Mouse (Mus musculus): ENCODE measurements around the gene Defb30. TPM values are rescaled to one million over a fixed set of nuclear protein-coding genes. Genes with fewer than 3 reads are reported as not detected.

Gene Defb30
- not detected for total RNA-seq (2021)
- long read RNA-seq, experiment 1, result 0 reads
- long read RNA-seq, experiment 2, result 0 reads

DNA sequence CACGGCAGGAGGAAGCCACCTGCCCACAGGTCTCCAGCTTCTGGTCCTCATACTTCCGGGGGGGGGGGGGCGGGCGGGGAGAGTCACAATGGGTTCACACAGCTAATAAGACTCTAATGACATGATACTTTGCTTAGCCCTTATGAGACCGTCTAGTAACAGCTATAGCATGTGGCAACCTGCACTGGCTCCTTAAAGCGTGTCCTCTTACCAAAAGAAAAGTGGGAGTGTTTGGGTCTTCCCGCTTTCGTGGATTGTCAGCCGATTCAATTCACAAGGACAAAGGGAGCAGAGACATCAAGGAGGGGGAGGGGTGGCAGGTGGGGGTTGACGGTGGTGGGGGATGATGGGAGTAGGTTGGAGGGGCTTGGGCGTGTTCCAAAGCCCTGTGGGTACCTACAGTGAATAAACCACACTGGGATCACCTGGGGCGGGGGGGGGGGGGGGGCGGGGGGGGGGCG lies at the start of gene Defb30:
Defb30 (minus strand) TSS at position 51 of the 461 bp plus-strand sequence.
- no peak for DNase-seq (ENCODE audit: low spot score)

DNA sequence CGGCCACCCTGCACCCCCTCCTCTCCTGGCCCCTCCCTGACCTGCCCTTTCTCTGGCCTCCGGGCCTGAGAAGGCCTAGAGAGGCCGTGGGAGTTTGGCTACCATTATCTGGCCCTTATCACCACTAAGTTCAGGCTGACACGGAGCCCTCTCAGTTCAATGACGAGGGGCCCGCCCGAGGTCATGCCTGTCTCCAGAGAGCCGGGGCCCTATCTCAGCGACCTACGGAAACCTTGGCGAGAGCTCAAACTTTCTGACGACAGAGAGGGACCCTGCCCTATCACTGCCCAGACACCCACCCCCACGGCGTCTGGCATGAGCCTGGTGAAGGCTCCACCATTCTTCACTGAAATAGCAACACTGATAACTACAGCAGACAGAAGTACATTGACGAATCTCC lies 17.9 kb upstream of the Defb30 start:
- no peak for DNase-seq (ENCODE audit: low spot score)

DNA sequence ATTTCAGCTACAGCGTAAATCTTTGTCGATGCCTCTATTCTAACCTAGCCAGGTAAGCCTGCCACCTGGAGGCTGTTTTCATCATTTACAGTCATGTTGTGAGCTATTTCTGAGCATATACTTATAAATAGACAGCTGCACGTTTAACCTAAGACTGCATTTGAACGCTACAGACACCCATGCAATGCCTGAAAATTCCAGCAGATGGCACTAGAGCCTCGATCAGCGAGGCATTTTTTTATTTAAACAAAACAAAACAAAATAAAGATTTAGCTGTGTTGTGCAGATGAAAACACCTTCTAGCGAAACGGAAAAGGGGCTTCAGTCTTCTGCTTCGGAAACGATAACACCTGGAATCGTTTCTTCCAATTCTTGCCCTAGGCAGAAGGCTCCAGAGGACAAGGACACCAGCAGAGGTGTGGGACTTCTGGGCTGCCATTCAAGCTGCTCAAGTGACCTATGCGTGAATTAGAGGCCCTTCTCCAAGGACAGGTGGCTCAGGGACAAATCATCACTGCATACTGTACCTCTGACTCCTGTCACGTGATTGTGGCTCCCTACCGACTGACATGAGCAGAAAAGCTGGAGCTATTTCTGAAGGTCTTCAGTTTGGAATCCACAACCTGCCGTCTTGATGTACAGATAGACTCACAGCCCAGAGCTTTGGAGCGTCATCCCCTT lies 17.0 kb upstream of the Defb30 start:
- peak; percentile 49 for DNase-seq (ENCODE audit: low spot score)

DNA sequence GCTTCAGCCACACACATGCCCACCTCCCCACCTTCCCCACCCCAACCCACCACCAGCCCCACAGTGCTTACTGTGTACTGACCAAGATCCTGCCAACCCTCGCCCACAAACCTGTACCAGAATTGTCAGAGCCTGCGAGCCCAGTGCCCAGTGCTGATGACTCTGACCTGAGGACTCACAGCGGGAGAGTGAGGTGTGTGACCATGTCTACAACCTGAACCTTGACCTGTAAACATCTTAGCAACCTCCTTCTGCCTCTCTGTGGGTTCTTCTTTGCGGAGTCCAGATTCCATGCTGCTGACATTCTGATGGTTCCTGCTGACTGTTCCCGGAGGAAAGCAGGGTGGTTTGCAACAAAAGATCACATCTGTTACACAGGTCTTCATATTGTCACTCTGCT lies 15.6 kb upstream of the Defb30 start:
- DNase-seq (ENCODE audit: low spot score), result no peak

DNA sequence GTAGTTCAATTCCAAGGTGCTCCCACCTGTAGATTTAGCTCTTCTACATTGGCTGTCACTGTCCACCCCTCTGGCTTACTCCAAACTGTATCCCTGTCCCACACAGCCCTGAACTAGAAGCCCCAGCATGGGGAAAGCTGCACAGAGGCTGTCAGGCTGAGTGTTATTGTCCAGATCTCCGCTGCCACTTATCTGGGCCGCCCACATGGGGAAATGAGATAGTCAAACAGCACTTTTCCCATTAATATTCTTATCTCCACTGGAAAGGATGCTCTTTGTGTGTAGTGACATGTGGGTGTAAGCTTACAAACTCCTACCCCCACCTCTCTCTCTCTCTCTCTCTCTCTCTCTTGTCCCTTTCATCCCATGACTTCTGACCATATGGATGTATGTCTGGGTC lies 12.4 kb upstream of the Defb30 start:
- DNase-seq (ENCODE audit: low spot score), result no peak

DNA sequence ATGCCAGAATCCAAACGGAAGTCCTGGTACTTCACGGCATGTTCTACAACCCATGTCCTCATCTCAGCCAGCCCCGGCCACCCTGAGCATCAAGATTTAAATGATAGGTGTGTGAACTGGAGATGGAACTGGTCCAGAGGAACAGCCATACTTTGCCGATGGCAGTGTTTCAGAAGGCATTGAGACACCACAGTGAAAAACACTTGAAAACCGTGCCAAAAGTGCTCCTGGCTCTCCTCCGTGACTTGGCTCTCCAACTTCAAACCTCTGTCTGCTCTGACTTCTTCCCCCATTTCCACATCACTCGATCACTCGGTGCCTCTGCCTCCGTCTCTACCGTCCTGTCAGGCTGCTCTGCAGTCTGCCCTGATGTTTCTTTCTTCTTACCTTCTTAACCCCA lies 10.6 kb upstream of the Defb30 start:
- DNase-seq (ENCODE audit: low spot score), result no peak

DNA sequence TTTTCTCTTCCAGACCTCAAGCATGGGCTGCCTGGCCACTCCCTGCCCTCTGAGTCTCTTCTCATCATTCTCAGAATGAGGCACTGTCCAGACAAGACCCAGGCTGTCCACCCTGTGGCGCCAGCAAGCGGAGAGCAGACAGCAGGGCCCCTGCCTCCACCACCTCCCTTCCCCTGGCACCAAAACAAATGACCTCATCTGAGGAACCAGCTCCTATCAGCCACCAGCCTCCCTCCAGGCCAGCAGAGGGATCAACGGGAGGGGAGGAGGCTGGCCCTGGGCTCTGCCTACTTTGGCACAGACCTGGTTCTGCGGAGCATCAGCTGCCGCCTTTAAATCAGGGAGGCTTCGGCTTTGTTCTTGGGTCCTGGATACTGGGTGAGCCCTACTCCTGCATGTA lies 5.0 kb upstream of the Defb30 start:
- peak; percentile 10 for DNase-seq (ENCODE audit: low spot score)

DNA sequence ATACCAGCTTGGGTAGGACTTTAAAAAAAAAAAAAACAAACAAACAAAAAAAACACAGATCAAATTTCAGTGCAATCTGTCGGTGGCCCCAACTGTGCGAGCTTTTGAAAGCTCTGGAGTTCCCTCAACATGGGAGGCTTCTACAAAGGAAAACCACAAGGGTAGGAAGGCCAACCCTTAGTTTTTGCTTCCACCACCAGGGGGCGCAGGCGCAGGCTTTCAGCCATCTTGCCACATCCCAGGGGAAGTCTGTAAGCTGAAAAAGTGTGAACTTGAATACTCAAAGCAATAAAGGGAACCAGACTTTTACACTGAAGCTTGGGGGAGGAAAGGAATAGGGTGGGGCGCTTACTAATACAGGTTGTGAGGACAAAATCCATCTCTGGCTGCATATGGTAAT lies 1.0 kb upstream of the Defb30 start:
- peak; percentile 55 for DNase-seq (ENCODE audit: low spot score)

DNA sequence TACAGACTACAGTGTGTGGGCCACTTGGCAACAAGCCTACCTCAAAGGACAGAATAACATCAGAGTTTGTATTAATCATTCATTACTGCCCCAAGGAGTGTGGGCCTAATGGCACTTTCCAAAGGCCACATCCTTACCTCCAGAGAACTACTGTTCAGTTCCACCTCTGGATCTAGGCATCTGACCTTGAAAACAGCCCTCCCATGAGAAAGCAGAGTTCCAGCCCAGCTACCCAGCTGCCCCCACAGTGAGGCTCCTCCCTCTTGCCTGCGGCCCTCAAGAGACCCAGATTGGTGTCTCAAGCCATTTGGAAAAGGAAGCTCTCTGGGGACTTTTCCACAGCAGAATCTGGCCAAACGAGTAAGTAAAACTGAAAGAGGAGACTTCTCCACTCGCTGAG lies 3.1 kb downstream of the Defb30 start, which contains the start of gene Defb42:
Defb42 (plus strand) TSS at position 301 of the 400 bp plus-strand sequence.
- no peak for DNase-seq (ENCODE audit: low spot score)

DNA sequence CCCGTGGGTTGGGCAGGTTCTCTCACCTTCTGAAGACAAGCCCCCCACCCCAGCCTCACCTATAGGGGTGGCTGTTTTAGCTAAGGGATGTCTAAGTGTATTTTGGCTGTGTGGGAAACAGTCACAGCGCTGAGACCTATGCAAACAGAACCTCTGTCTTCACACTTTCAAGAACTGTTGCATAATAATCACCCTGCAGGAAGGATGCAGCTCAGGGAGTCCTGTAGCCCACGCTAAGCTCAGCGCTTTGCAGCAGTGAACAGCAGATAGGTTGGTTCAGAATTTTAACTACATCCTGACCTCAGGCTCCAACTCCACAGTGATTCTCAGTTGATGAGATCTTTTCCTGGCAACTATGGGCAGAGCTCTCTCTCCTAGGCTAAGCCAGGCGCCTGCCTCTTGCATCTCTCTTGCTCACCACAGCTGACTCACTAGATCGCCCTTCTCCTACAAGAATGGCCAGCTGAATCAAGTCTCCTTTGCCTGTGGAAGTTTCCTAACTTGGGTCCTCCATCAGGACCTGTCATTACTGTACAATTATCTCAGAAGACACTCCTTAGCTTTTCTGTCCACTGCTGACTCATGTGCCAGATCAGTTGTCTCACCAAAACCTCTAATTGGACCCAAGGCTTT lies 29.1 kb downstream of the Defb30 start:
- no peak for DNase-seq (ENCODE audit: low spot score)

DNA sequence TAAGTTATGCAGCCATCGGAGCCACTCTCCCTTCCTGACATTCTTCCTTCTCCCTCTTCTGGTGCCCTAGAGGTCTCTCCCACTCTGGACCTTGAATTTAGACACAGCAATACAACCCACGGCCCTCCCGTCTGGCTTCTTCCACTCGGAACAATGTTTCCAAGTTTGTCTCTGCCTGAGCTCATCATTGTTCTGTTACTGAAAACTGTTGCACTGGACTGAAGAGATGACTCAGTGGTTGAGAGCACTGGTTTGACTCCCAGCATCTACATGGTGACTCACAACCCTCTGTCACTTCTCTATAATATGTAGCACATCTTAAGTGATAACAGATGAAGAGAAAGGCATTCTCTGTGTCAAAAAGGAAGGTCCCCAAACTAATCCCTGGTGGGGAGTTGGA lies 35.1 kb downstream of the Defb30 start:
- DNase-seq (ENCODE audit: low spot score), result no peak

DNA sequence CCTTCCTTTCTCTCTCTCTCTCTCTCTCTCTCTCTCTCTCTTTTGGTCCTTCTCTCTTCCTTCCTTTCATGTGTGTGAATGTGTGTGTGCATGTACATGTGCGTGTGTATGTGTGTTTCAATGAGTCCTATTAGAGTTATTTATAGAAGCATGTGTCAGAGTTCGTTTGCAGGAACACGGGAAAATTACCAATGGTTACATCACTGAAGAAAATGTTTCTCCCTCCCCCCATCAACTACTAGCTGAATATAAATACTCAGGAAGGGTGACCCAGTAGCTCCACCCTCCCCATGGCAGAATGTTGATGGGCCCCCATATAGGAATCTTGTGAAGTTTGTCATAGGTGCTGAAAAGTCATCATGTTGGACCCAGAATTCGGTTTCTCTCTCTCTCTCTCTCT lies 36.7 kb downstream of the Defb30 start:
- no peak for DNase-seq (ENCODE audit: low spot score)

DNA sequence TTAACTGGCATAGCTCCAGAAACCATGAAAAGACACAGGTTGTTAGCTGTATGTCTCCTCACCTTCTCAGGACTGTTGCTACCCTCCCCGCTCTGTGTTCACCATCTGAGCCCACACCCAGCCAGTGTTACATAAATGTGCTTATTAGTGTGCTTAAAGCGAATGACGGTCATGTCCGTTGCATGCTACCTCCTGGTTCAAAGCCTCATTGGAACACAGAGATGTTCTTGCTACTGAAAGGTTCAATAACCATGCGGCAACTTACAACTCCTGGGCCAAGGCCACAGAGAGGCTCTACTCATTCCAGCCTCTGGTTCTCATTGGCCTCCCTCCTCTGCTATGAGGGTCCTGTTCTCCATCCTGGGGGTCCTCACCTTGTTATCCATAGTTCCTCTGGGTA lies 38.3 kb downstream of the Defb30 start, which contains the start of gene Defb43:
Defb43 (plus strand) TSS at position 301 of the 400 bp plus-strand sequence.
- DNase-seq (ENCODE audit: low spot score), result no peak

DNA sequence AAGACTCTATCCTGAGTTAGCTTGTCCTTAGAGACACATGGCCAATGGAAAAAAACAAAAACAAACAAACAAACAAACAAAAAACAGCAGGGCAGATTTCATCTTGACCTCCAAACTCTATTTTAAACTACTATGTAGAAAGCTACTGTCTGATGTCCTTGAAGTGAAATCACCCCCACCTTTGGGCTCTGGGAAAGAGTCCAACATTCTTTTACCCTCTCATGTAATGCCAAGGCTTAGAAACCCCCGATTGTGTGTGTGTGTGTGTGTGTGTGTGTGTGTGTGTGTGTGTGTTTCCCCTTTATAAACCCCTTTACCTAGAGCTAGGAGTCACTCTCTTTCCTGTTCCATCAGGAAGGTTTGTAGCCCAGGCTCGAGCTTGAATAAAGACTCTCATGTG lies 47.2 kb downstream of the Defb30 start:
- DNase-seq (ENCODE audit: low spot score), result no peak

DNA sequence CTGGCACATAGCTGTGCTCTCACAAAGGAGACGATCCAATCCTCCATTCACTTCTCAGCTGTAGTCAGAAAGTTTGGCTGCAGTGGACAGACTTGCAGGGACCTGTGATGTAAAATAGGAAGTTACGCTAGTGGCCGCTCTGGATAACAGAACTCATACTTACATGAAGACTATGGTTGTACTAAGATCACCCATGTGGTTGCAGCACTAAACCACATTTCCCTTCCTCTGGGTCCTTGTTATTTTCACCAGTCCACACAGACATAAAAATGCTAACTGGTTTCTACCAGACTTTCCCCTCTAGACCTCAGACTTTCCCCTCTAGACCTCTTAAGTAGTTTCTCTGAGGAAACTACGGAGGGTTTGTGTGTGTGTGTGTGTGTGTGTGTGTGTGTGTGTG lies 50.8 kb downstream of the Defb30 start:
- DNase-seq (ENCODE audit: low spot score), result no peak

DNA sequence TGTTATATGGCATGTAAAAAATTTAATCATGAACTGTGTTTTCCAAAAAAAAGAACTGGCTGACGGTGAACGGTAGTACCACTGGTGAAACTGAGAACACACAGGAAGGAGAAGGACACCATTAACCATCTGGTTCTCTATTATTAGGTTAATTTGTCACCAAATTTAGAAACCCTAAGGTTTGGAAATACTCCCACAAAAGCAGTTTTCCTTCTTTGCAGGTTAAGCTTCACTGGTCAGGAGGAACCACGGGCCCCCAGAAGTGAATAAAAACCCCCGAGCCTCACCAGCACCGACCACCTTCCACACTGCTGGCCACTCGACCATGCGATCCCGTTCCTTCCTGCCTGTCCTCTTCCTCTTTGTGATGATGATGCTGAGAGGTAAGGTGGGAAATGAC lies 52.0 kb downstream of the Defb30 start, which contains the start of gene Defb47:
Defb47 (plus strand) TSS at position 301 of the 400 bp plus-strand sequence.
- DNase-seq (ENCODE audit: low spot score), result no peak

DNA sequence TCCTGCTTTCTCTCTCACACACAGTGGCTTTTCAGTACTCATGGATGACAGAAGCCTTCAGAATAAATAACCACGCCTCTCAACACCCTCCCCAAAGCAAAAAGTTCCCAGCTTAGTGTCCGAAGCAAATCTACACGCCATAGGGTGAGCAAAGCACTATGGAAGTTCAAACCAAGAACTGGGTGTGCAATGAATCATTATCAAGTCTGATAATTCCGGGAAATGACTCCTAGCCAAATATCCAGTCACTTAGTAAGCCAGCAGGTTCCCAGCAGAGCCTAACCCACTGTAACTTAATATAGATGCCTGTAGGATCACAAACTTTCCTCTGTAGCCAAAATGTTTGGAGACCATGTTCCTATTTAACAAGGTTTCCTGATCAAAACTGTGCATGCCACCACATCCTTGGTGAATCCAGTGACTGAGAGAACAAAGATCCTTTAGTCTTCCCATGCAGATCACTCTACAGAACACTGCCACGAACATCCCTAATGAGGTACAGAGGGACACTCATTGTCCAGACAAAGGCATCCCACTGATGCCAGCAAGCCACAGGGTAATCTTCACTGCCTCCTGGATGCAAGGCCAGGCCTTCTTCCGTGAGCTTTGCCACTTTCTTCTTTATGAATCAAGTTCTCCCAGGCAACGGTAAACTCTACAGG lies 57.8 kb downstream of the Defb30 start:
- DNase-seq (ENCODE audit: low spot score), result no peak

DNA sequence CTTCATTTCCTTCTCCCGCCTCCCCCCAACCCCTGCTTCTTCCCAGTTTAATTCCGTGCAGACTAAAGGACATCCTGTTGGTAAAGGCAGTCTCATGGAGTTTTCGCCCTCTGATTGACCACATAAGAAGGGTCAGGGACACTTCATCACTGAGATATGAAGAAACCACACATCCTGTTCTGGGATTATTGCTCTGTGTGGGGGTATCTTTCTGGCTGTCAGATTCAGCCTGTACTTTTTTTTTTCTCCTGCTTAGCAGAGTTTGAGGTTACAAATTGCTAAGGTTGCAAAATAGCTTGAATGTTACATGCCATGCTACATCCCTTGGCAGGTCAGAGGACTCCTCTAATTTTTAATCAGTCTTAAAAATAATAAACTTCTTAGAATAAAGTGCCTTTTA lies 58.5 kb downstream of the Defb30 start:
- DNase-seq (ENCODE audit: low spot score), result no peak

DNA sequence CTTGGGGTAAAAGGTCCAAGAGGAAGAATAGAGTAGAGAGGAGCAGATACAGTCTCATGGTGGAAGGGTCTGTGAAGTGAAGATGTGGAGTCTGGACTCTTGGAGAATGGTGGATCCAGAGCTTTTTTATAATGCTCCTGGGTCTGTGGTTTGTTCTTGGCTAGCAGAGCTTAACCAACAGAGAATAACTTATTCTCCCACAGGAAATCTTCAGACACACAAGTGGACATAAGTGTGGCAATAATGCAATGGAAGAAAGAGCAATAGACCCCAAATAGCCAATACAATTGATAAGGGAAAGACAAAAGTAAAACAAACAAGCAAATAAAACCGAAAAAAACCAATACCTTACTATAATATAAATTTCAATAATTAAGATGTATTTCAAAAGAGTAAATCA lies 65.3 kb downstream of the Defb30 start, which contains the start of gene Defb48:
Defb48 (minus strand) TSS at position 101 of the 400 bp plus-strand sequence.
- DNase-seq (ENCODE audit: low spot score), result no peak

All from gastrocnemius, adult 18-20 months (tissue).